Mouse (Mus musculus): Measurements from ENCODE around the gene Def6.

- TF ChIP-seq CHD2 (IDR thresholded peaks at IDR 0.05; ENCODE audit: low read depth, low read length) (no peak), ZC3H11A (IDR thresholded peaks at IDR 0.05; ENCODE audit: borderline replicate concordance, low read depth, low read length) (no peak), ZNF384 (IDR thresholded peaks at IDR 0.05; ENCODE audit: low read depth, low read length) (no peak), HCFC1 (IDR thresholded peaks at IDR 0.05; ENCODE audit: borderline replicate concordance, insufficient read depth, low read length) (no peak)
Measured at GRCm38 (mm10) chr17:28234641-28235040, 27.1 kb downstream of the Def6 start.

All from ES-E14 (cell line).